Mouse (Mus musculus) brain, embryonic 14.5 days (tissue): ENCODE data around the gene Ilf3. TPM values are rescaled to one million over a fixed set of nuclear protein-coding genes. Genes with fewer than 3 reads are reported as not detected.

ENCODE experiments used
- DNase-seq: peaks from one replicate; pipeline ENCODE4 v3.0.0-alpha.2; 2011; ENCODE audit warnings: low read depth
- CTCF ChIP-seq: fragments of 200-500 bp; IDR thresholded peaks from 2 replicates; pipeline ENCODE4 v1.5.1; 2012; ENCODE audit warnings: inconsistent platforms, mild to moderate bottlenecking, moderate library complexity, borderline replicate concordance; ENCODE audit not compliant: insufficient read depth, insufficient read length; ENCODE audit errors: extremely low read depth
- POLR2A ChIP-seq: fragments of 200-500 bp; IDR thresholded peaks from 2 replicates; pipeline ENCODE4 v1.6.1; 2012; ENCODE audit warnings: mild to moderate bottlenecking, inconsistent platforms, borderline replicate concordance; ENCODE audit not compliant: poor library complexity, insufficient read depth, insufficient read length, severe bottlenecking; ENCODE audit errors: extremely low read depth
- polyA plus RNA-seq: library from polyadenylated mRNA; depleted of rRNA; stranded (reverse); fragments of >200 nt; gene quantifications from 2 replicates; pipeline ENCODE4 v1.2.3, GENCODE M21; 2012

Gene Ilf3
- polyA plus RNA-seq, 1 experiment = 216 TPM

- DNase-seq = no peak
- TF ChIP-seq CTCF (no peak), POLR2A (no peak)
Measured at GRCm38 (mm10) chr9:21417866-21418265, 50.2 kb downstream of the Ilf3 start.

DNA sequence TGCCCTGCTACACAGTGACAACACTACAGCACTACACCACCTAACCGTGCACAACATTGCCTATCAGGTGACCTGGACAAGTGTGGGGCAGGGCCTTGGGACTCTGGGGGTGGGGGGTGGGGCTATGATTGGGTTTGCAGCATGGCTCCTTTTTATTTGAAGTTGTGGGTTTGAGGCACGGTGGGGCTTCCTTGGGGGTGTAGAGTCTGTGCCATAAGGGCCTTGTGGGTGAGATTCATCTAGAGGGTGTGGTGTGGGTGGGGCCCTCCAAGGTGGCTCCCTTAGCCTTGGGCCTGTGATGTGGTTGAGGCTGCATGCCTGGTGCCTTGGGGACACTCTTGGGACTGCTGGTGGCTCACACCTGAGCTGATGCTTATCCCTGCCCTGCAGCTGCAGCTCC, 52.0 kb downstream of the Ilf3 start:
- DNase-seq = no peak
- no peak for TF ChIP-seq CTCF
- TF ChIP-seq POLR2A = no peak

DNA sequence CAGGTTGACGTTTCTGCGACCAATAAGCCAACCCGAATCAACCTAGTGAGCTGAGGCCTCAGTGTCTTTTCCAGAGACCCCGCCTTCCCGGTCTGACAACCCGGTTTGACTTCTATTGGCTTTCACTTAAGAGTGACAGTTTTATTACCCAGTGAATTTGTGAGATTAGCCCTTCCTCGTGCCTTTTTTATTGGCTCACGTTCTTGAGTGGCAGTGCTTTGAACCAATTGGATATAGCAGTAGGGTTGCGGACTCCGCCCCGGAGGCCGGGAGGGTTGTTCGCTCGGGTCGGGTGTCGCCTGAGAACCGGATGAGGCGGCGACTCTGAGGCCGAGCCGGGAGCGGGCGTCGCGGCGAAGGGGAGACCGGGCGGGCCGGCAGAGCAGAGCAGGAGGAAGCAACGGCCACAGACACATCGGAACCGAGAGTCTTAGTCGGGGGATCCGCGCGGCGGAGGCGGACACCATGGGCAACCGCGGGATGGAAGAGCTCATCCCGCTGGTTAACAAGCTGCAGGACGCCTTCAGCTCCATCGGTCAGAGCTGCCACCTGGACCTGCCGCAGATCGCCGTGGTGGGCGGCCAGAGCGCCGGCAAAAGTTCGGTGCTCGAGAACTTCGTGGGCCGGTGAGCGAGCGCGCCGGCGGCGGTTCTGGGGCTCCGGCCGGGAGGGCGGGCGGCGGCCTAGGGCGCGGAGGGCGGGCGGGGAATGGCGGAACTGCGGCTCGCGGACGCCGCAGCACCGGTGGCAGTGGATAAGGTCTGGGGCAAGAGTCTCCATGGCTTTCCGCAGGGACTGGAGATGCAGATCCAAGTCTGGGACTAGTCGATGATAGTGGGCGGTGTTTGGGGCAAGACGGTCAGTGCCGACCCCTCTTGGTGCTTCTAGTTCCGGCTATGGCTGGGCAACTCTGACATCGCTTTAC, 57.2 kb downstream of the Ilf3 start, which contains the start of gene Dnm2:
Gene Dnm2, plus strand, starts transcription at position 278 of the 925 bp plus-strand sequence.
- TF ChIP-seq CTCF (no peak), POLR2A (peak; percentile 48)
- DNase-seq = peak; percentile 99

DNA sequence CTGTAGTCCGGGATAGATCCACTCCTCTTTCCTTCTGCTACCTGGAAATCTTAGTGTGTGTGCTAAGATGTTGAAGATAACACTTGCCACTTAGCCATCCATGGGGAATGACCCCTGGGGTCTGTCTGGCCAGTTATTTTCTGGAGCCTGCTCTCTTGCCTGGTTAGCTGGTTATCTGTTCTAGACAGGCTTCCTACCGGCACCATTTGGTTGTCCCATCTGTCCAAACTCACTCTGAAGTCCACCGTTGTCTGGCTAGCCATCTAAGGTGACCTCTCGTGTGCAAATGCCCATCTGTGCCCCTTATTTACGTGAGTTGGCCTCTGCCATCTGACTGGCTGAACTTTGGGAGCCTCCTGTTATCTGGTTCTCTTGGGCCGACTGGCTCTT, 57.9 kb downstream of the Ilf3 start:
- TF ChIP-seq CTCF (no peak), POLR2A (no peak)
- no peak for DNase-seq

- TF ChIP-seq POLR2A (no peak), CTCF (no peak)
- no peak for DNase-seq
Measured at GRCm38 (mm10) chr9:21426013-21426412, 58.3 kb downstream of the Ilf3 start.

DNA sequence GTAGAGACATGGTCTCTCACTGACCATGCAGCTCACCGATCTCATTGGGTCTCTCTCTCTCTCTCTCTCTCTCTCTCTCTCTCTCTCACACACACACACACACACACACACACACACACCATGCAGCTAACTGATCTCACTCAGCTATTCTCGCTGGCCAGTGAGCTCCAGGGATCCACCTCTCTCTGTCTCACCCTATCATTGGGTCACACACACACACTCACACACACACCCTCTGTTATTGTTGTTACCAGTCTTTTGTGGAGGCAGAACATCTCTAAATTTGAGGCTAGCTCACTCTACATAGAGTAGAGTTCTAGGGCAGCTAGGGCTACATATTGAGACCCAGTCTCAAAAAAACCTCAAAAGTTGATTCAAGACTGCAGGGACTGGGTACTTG, 58.9 kb downstream of the Ilf3 start:
- TF ChIP-seq CTCF (no peak), POLR2A (no peak)
- no peak for DNase-seq

DNA sequence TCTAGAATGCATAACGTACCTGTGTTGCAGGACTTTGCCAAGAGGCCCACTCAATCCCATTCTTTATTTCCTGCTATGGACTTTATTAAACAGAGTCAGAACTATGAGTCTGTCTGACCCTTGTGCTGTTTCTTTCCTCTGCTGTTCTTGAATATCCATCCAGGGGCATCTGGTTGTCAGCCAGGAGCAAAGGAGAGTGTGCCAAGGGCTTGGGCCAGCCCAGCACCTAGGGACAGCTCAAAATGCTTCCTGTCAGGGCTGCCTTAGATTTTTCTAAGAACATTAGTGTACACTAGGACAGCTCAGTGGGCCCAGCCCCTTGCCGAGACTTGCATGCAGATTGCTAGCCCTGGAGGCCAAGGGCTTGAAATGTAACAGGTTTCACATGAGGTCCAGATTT, 60.1 kb downstream of the Ilf3 start:
- TF ChIP-seq POLR2A = no peak
- no peak for TF ChIP-seq CTCF
- no peak for DNase-seq

DNA sequence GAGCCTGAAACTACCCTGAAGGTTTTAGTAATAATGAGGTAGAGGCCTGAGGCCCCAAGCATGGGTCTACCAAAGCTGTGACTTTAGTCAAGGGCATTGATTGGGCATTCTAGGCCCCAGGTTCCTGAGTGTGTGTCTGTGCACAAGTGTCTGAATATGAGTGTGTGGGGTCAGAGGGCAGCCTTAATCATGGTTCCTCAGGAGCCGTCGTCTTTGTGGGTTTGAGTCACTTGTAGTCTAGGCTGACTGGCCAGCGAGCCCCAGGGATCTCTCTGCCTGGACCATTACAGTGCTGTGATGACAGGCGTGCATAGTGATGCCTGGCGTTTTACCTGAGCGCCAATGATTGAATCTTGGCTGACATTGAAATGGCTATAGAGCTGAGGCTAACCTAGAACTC, 60.5 kb downstream of the Ilf3 start:
- DNase-seq = no peak
- TF ChIP-seq POLR2A (no peak), CTCF (no peak)

GRCm38 (mm10) chr9:21430724-21431123, 63.1 kb downstream of the Ilf3 start:
- TF ChIP-seq POLR2A = no peak
- no peak for TF ChIP-seq CTCF
- peak; percentile 93 for DNase-seq

GRCm38 (mm10) chr9:21432066-21432465, 64.4 kb downstream of the Ilf3 start:
- TF ChIP-seq CTCF (no peak), POLR2A (no peak)
- no peak for DNase-seq

- no peak for DNase-seq
- TF ChIP-seq CTCF (no peak; the same call in 1 of the 2 replicates), POLR2A (no peak)
Measured at GRCm38 (mm10) chr9:21433766-21434165, 66.1 kb downstream of the Ilf3 start.

GRCm38 (mm10) chr9:21434410-21434809, 66.7 kb downstream of the Ilf3 start:
- TF ChIP-seq CTCF (no peak), POLR2A (no peak)
- no peak for DNase-seq

DNA sequence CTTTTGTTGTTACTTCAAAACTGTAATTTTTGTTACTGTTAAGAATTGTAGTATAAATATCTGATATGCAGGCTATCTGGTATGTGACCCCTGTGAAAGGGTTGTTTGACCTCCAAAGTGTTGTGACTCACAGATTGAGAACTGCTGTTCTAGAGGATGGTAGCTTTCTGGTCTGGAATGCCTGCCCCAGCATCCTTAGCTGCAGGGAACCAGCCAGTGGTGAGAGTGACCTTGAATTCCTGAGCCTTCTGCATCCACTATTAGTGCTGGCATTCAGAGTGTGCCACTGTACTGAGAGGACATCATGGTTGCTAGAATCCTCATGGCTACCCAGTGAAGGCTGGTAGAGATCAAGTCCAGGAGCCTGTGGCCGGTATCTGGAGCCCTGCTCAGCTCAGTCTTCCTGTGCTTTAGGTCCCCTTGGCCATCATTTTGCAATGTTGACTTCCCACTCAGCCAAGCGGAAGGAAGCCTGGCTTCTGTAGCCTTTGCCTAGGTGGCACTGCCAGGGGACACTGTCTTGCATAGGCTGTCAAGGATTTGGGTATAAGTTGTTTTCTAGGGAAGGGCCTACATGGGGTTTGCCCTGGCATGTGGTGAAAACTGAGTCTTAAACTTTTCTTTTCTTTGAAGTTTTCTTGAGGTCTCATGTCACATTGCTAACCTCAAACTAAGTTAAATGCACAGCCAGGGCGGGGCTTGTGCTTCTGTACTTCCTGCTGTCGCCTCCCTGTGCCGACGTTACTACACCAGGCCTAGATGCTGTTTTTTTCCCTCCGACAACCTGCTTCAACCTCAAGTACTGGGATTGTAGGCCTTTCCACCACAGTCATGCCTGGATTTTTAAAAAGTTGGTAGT, 68.3 kb downstream of the Ilf3 start:
- TF ChIP-seq CTCF = no peak
- no peak for TF ChIP-seq POLR2A
- no peak for DNase-seq
